Mouse (Mus musculus) left cerebral cortex, adult 2 months (tissue): ENCODE results near the gene 1700020L24Rik. TPM values are rescaled to one million over a fixed set of nuclear protein-coding genes. Genes with fewer than 3 reads are reported as not detected.

ENCODE experiments used
- DNase-seq, 2 experiments: peaks; one replicate each; pipeline ENCODE4 v3.0.0; 2021 to 2022; ENCODE audit warnings: low spot score in 2 of 2, mixed read lengths in 1 of 2; ENCODE audit errors: extremely low spot score in 1 of 2
- H3K27ac ChIP-seq: fragments of 200-600 bp; 2 replicates; pipeline ENCODE4 v1.8.1; 2022
- H3K4me3 ChIP-seq: fragments of 200-600 bp; 2 replicates; pipeline ENCODE4 v1.8.1; 2022
- CTCF ChIP-seq: fragments of 200-600 bp; IDR thresholded peaks from 2 replicates; pipeline ENCODE4 v1.8.1; 2022; ENCODE audit warnings: antibody characterized with exemption, mild to moderate bottlenecking, moderate library complexity
- intact Hi-C: fragments of 180-260 bp; cut with DNase I; formaldehyde crosslinking; loops from one replicate; pipeline ENCODE4 v1.15.1; 2025
- total RNA-seq, 2 experiments: library from RNA; stranded (reverse); gene quantifications; 2 replicates each; pipeline ENCODE4 v1.2.3; 2021

1700020L24Rik gene
- total RNA-seq, 2 experiments from 2014 or later, result not detected

DNA sequence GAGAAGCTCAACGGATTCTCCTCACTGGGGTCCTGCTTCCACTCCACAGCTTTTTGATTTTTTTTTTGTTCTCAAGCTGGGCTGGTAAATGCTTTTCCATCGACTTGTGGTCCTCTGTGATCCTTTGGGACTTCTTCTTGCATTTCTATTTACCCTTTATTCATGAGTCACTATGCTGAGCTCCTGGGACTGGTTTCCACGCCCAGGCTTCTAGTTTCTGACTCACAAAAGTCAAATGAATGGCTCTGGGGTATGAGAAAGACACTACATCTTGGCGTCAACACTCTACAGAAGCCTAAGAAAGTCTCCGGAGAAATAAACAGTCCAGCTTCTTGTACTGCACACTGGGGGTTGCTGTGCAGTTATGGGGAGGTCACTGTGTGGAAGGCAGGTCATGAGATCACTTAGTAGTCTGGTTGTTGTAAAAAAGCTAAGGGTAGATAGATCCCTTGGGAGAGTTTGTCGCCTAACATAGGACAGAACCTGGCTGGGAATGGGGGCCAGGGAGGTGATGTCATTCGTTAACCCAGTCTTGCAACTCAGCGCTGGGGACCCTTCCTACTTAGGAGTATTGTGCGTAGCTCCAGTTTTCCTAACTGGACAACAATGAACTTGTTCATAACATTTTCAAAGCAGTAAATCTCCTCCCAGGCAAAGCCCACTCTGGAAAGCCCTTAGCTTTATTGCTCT lies 20.6 kb downstream of the 1700020L24Rik start:
- TF ChIP-seq CTCF, result no peak
- no peak overlapping the region for H3K4me3 ChIP-seq
- no peak for DNase-seq
- no peak overlapping the region for H3K27ac ChIP-seq
- intact Hi-C loops, result no loop called here

DNA sequence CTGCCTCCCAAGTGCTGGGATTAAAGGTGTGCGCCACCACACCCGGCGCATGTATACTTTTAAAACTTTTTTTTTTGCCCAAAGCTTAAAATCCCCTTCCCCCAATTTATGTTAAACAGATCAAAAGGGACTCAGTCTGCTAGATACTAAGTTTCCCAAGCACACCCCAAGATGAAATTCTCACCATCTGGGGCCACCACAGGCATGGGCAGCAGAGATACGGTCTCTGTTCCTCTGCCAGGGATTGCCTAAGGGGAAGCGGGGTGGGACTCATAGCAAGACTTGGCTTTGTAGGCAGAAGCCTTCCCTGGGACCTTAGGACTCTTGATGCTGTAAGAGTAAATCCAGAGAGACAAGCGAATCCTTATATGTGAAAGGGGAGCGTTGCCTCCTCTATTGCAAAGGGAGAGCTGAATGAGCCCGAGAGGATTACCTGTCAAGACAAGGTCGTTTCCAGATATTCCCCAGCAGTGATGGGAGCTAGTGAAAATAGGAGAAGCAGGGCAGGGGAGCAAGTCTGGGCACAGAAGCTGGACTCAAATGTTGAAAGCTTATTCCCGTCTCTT lies 24.1 kb downstream of the 1700020L24Rik start:
- intact Hi-C loops, result no loop called here
- Histone ChIP-seq H3K4me3 (no peak overlapping the region; the same call in 1 of the 2 replicates), H3K27ac (no peak overlapping the region)
- no peak for TF ChIP-seq CTCF
- DNase-seq, result no peak

DNA sequence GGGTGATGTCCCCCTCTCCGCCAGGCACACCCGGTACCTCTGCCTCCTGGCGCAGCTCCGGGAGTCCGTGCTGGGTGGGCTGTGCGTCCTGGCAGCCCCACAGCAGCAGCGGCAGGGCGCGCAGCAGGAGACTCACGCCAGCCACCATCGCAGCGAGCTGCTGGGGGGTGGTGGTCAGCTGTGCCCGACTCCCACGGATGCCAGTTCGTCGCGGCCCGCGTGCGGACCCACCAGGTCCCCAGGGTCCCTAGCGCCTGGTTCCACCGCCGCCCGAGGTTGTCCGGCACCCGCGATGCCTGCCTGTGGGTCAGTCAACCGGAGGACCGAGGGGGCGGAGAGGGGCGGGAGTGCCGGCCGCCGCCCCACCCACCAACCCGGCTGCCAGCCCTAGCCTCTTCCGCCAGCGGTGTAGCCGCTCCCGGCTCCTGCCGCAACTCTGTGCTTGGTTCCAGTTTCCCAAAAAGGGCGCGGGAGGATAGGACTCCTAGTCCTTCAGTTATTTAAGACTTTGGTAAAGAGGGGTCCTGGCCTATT lies 25.3 kb downstream of the 1700020L24Rik start, which contains the start of gene Mmp28:
Mmp28 (minus strand) TSS at position 361 of the 534 bp plus-strand sequence.
- TF ChIP-seq CTCF, result no peak
- H3K27ac ChIP-seq, result peak within 1 kb of the TSS; percentile 59; the same call in 1 of the 2 replicates
- DNase-seq, result peak in 1 of 2 experiments; percentile 33
- H3K4me3 ChIP-seq, result peak within 1 kb of the TSS; percentile 56
- intact Hi-C loops, result no loop called here

DNA sequence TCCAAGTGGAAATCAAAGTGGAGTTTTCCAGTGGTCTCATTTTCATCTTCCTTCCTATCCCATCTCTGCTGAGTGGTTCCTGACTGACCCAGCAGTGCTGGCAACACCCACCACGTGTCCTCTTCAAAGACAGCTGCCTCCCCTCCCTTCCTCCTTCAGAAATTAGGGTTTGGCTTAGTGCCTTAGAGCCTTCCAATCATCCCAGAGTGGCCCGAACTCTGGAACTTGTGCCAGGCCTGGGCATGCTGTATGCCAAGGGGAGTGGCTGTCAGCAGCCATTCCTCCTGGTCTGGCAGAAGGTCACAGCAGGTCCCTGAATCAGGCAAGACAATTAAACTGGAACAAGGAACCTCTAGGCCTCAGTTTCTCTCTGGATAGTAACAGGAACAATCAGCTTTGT lies 28.5 kb downstream of the 1700020L24Rik start:
- intact Hi-C loops, result no loop called here
- Histone ChIP-seq H3K4me3 (no peak overlapping the region), H3K27ac (no peak overlapping the region)
- no peak for DNase-seq
- no peak for TF ChIP-seq CTCF

DNA sequence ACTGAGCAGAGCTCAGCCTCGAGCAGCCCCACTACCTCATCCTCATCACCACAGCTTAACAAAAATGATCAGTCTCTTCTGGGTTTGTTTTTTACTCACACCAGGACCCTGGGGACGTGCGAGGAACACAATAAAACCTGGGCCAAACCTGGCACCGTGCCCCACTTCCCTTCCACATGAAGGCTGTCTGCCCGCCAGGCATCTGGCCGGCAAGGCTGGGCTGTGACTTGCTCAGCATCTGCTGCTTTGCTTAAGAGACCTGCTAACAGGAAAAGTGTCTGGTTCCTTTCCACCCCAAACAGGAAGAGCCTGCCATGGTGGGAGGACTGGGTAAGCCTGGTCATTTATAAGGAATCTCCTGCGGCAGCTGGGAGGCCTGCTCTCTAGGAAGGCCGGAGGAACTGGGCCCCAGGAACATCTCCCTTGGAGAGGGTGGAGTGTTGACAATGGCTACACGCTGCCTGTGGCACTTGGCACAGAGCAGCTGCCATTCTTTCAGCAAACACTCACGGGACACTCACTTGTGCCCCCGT lies 29.7 kb downstream of the 1700020L24Rik start:
- intact Hi-C loops, result no loop called here
- 0 out of 2 replicates have a peak overlapping the region, but pooled peaks have one; percentile 28 for H3K27ac ChIP-seq
- no peak overlapping the region for H3K4me3 ChIP-seq
- DNase-seq, result no peak
- TF ChIP-seq CTCF, result no peak

DNA sequence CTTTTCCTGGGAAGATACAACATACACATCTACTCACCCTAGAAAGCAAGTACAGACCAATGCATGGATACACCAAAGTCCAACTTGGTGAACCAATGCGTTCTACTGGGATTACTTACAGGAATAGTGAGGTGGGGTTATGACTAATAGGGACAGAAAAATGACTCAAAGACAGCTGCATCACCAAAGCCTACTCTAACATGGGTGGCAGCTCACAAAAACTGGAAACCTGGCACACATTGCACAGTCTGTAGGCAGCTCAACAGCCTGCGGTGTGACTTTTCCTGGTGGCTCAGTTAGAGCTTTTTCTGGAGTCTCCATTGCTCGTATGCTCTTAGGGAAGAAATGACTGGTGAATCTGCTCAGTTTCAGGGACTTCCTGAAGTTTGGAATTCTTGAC lies 31.3 kb downstream of the 1700020L24Rik start:
- H3K4me3 ChIP-seq, result no peak overlapping the region
- DNase-seq, result no peak
- TF ChIP-seq CTCF, result no peak
- H3K27ac ChIP-seq, result no peak overlapping the region
- intact Hi-C loops, result no loop called here

DNA sequence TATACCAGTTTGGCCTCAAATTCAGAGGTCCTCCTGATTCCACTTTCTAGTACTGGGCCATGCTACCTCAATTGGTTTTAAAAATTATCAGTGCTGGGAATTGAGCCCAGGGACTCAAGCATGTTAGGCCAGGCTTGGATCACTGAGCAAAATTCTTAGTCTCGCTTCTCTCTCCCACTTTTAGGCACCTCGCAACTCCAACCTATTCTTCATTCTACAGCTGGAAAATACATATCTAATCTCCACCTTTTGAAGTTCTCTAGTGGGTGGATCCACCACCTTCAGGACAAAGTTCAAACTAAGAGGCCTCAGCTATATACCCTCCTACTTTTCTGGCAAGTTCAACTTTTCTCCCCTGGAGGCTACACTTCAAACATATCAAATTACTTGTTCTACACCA lies 34.3 kb downstream of the 1700020L24Rik start:
- intact Hi-C loops, result loop anchor here (1.0 kb wide), 1 partner anchor 28 kb away; no protein-coding TSS in a partner anchor
- Histone ChIP-seq H3K27ac (no peak overlapping the region), H3K4me3 (no peak overlapping the region; the same call in 1 of the 2 replicates)
- no peak for TF ChIP-seq CTCF
- DNase-seq, result no peak

DNA sequence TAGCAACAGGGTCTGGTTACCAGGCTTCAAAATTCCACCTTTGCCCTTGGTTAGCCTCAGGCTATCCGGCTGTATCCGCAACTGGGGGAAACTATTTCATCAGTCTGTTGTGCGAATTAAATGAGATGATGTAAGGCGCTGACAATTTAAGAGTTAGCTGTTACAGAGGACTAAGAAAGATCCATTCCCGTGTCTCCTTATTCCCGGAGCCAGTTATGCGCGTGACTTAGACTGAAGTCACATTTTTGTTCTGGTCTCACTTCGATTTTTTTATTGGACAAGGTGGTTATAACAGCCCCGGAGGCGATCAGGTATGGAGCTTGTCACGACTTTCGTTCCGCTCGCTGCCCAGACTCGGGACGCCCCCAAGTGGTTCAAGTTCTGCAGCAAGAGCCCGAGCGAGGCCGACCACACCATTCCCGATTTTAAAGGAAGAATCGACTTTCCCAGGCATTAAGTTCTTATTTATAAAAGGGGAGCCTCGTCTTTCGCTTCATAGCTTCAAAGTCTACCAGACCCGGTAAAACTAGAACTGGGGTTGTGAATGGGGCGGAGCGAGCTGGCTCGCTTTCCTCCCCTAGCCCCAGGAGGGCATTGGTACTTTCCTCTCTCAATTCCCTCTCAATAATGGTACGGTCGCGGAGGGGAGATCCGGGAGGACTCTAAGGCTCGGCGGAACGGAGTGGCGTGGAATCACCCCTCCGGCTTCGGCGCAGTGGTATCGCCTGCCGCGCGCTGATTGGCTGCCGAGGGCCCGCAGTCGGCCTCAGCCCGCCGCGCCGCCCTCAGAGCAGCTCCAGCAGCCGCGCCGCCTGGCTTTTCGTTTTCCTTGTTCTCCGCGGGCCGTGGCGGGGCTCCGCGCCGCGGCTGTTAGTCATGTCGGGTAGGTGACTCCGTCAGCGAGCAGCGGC lies 35.1 kb downstream of the 1700020L24Rik start, which contains the start of gene Taf15:
Taf15 (plus strand) TSS at position 763 of the 911 bp plus-strand sequence.
- peak; percentile 99 to 100 for DNase-seq
- Histone ChIP-seq H3K4me3 (peak within 1 kb of the TSS; percentile 57), H3K27ac (peak within 1 kb of the TSS; percentile 99)
- intact Hi-C loops, result loop anchor here (1.0 kb wide), 1 partner anchor 29 kb away; no protein-coding TSS in a partner anchor
- TF ChIP-seq CTCF, result peak; percentile 70

DNA sequence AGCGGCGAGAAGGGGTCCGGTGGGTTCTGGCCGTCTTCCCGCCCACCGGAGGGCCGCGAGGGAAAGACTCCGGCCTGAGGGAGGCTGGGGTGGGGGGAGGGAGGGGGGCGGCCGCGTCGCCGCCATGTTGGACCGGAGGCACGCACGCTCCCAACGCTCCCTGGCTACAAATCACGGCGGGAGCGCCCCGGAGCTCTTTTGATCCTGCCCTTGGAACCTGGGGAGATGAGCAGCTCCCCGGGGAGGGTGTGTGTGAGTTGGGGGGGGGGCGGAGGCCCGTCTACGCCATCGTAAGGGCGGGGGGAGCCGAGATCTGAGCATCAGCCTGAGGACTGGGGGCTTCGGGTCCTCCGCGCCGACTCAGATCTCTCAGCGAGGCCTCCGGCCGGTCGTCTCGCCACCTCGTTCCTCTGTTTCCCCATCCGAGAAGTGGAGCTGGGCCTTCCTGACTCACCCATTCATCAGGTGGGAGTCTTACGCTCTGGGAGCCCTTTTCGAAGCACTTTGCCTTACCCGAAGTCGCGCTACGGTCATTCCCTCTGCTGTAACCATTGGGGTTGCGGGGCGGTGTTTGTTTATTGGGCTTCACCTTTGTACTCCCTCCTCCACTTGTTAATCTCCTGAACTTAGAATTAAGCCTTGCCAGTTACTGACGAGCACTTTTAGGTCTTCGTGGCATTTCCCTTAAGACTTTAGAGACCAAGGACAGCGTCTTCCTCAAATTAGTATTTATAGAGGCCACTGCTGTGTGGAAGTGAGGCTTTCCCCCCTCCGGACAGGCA lies 35.9 kb downstream of the 1700020L24Rik start:
- no peak for DNase-seq
- H3K27ac ChIP-seq, result peak overlapping the region; percentile 99
- intact Hi-C loops, result no loop called here
- H3K4me3 ChIP-seq, result peak overlapping the region; percentile 57
- no peak for TF ChIP-seq CTCF

Other genes starting within 250 kb of the 1700020L24Rik start
- gene Slfn3, start 246.3 kb upstream of the 1700020L24Rik start, total RNA-seq, result under 1 TPM; 0.18 to 0.68 TPM
- not detected for gene Slfn14, start 151.0 kb upstream of the 1700020L24Rik start, total RNA-seq
- gene Ap2b1, start 138.7 kb upstream of the 1700020L24Rik start, total RNA-seq, result 100 to 1,000 TPM; 281 to 296 TPM
- 10 to 100 TPM in 1 of 2 experiments, 1 to 10 TPM in 1; 9.4 to 13.9 TPM for gene Pex12, start 135.1 kb upstream of the 1700020L24Rik start, total RNA-seq
- 100 to 1,000 TPM; 237 to 267 TPM for gene Rasl10b, start 28.5 kb upstream of the 1700020L24Rik start, total RNA-seq
- not detected for gene Gas2l2, start 8.2 kb upstream of the 1700020L24Rik start, total RNA-seq
- 1 to 10 TPM; 3.8 to 3.9 TPM for gene Mmp28, start 25.4 kb downstream of the 1700020L24Rik start, total RNA-seq
- gene Taf15, start 35.4 kb downstream of the 1700020L24Rik start, total RNA-seq, result 10 to 100 TPM; 71.9 to 74.1 TPM
- not detected for gene Heatr9, start 84.5 kb downstream of the 1700020L24Rik start, total RNA-seq
- not detected for gene Ccl5, start 92.8 kb downstream of the 1700020L24Rik start, total RNA-seq
- gene Ccl9, start 141.0 kb downstream of the 1700020L24Rik start, total RNA-seq, result 1 to 10 TPM; 2.6 to 5.2 TPM
- gene Ccl6, start 155.4 kb downstream of the 1700020L24Rik start, total RNA-seq, result 1 to 10 TPM; 1.4 to 1.9 TPM
- gene Rpl9-ps1, start 207.9 kb downstream of the 1700020L24Rik start, total RNA-seq, result not detected
- not detected for gene Ccl3, start 211.7 kb downstream of the 1700020L24Rik start, total RNA-seq
- gene Ccl4, start 224.9 kb downstream of the 1700020L24Rik start, total RNA-seq, result not detected